Mouse (Mus musculus) megakaryocyte, embryonic 14.5 days (primary cell): ENCODE results near the gene Ccnd3.

ENCODE experiments used
- FLI1 ChIP-seq: IDR thresholded peaks from 2 replicates; pipeline ENCODE4 v1.6.1; 2012; ENCODE audit warnings: low read length, inconsistent platforms, mixed read lengths
- GATA1 ChIP-seq: IDR thresholded peaks from 3 replicates; pipeline ENCODE4 v1.6.1; 2012; ENCODE audit warnings: mixed read lengths, low read length, inconsistent platforms, borderline replicate concordance

DNA sequence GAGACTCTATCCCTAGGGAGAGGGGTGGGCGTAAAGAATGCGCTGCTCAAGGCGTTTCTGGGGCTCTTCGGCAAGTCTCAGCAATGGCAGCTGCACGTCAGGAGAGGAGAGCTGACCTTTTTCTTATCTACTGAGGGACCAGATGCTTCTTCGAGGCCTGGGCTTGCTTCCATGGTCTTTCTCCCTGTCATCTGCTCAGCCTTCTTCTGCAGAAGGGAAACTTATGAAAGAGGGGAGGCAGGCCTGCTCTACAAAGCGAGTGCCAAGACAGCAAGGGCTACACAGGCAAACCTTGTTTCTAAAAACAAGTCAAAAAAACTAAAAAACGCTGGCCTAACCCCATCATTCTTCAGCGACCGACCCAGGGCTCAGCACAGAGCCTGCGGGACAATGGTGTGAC is 70.0 kb downstream of the Ccnd3 start:
- TF ChIP-seq GATA1 (no peak), FLI1 (no peak)
